Mouse (Mus musculus) midbrain, embryonic 12.5 days (tissue): ENCODE measurements around the gene Ubald2. TPM values are rescaled to one million over a fixed set of nuclear protein-coding genes. Genes with fewer than 3 reads are reported as not detected.
A peak's percentile ranks its signal among the peaks of the same experiment; 100 is the strongest.

Experiments
- ATAC-seq: fragments of 200-750 bp; cut with Nextera tagmentation; 2 replicates; pipeline ENCODE4 v1.8.0; 2017; ENCODE audit warnings: low read depth, moderate TSS enrichment, moderate library complexity; ENCODE audit not compliant: low FRiP score
- H3K27ac ChIP-seq: fragments of 300-500 bp; sonication (generic); replicated peaks from 2 replicates; pipeline ENCODE4 v1.5.1; 2016; ENCODE audit warnings: mild to moderate bottlenecking
- H3K27me3 ChIP-seq: fragments of 300-500 bp; sonication (generic); 2 replicates; pipeline ENCODE4 v1.6.1; 2016; ENCODE audit warnings: mild to moderate bottlenecking
- H3K36me3 ChIP-seq: fragments of 300-500 bp; sonication (generic); 2 replicates; pipeline ENCODE4 v1.6.1; 2016
- H3K4me1 ChIP-seq: fragments of 300-500 bp; sonication (generic); 2 replicates; pipeline ENCODE4 v1.6.1; 2016
- H3K4me2 ChIP-seq: fragments of 300-500 bp; sonication (generic); replicated peaks from 2 replicates; pipeline ENCODE4 v1.6.1; 2016; ENCODE audit warnings: mild to moderate bottlenecking, moderate library complexity
- H3K4me3 ChIP-seq: fragments of 300-500 bp; sonication (generic); 2 replicates; pipeline ENCODE4 v1.5.1; 2016; ENCODE audit warnings: mild to moderate bottlenecking
- H3K9ac ChIP-seq: fragments of 300-500 bp; sonication (generic); replicated peaks from 2 replicates; pipeline ENCODE4 v1.6.1; 2016; ENCODE audit warnings: mild to moderate bottlenecking, moderate library complexity
- H3K9me3 ChIP-seq: fragments of 300-500 bp; sonication (generic); 2 replicates; pipeline ENCODE4 v1.6.1; 2016; ENCODE audit warnings: mild to moderate bottlenecking
- WGBS: fragments of 180-500 bp; shearing (Covaris S2); methylation state at CpG from one replicate; pipeline ENCODE4 v1.1.7; 2016; 5-methylcytosine and 5-hydroxymethylcytosine counted together
- polyA plus RNA-seq: library from polyadenylated mRNA; unstranded; fragments of >200 nt; fragmentation: Nextera tagmentation; extraction: Ambion mirVana; gene quantifications from 2 replicates; pipeline ENCODE4 v1.2.1, GENCODE M21; 2016

The Ubald2 gene
- polyA plus RNA-seq, 1 experiment from 2014 or later = 52.5 TPM

- Histone ChIP-seq H3K9ac (no peak overlapping the region), H3K4me3 (no peak overlapping the region), H3K27ac (no peak overlapping the region), H3K4me1 (peaks cover 32% of the 10 kb centered on the region), H3K36me3 (peaks cover 32% of the 10 kb centered on the region), H3K27me3 (no peaks in the 10 kb centered on the region), H3K4me2 (no peak overlapping the region), H3K9me3 (no peaks in the 10 kb centered on the region)
- WGBS = 91% methylated on average over 11 of the region's 11 CpGs
- ATAC-seq = no peak
These were observed 3.6 kb downstream of the Ubald2 start for GRCm38 (mm10) chr11:116437541-116437940.

- Histone ChIP-seq H3K27ac (0 out of 2 replicates have a peak overlapping the region, but pooled peaks have one; percentile 30), H3K36me3 (peaks cover 32% of the 10 kb centered on the region), H3K4me3 (no peak overlapping the region), H3K4me1 (peaks cover 31% of the 10 kb centered on the region), H3K27me3 (no peaks in the 10 kb centered on the region), H3K4me2 (no peak overlapping the region), H3K9ac (no peak overlapping the region; the same call in 1 of the 2 replicates), H3K9me3 (no peaks in the 10 kb centered on the region)
- ATAC-seq = no peak
- 86% methylated on average over 19 of the region's 19 CpGs for WGBS
These were observed 5.7 kb downstream of the Ubald2 start for GRCm38 (mm10) chr11:116439269-116440240.

DNA sequence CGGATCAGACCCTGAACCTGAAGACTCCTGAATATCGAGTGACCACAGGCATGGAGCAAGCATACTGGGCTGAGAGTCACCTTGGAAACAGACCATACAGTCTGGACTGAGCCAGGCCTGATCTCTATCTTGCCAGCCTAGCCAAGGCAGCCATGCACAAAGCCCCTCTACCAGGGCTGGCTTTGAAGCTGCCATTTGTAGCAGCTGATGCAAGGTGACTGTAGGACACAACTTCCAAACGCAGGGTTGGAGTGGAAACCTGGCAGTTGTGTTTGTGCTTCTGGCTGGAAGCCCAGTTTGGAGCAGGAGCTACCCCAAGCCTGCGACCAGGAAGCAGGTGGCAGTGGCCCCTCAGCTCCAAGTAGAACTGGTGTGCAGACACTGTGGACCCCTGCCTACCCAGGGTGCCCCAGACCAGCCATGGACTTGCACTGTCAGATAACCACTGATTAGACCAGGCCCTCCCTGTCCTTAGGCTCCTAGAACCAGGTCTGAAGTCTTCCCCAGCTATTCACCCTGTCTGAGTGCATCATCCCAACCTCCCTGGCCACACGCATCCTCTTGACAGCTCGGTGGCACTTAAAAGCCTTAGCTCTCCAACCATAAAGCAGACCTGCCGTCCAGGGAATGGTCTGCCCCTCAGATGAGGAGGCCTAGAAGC, 6.6 kb downstream of the Ubald2 start:
- Histone ChIP-seq H3K9me3 (no peaks in the 10 kb centered on the region), H3K27ac (peak overlapping the region; percentile 30; the same call in 1 of the 2 replicates), H3K27me3 (no peaks in the 10 kb centered on the region), H3K9ac (no peak overlapping the region), H3K4me3 (no peak overlapping the region), H3K4me1 (peaks cover 24% of the 10 kb centered on the region), H3K36me3 (peaks cover 32% of the 10 kb centered on the region), H3K4me2 (no peak overlapping the region)
- ATAC-seq = no peak
- 86% methylated on average over 7 of the region's 7 CpGs for WGBS

DNA sequence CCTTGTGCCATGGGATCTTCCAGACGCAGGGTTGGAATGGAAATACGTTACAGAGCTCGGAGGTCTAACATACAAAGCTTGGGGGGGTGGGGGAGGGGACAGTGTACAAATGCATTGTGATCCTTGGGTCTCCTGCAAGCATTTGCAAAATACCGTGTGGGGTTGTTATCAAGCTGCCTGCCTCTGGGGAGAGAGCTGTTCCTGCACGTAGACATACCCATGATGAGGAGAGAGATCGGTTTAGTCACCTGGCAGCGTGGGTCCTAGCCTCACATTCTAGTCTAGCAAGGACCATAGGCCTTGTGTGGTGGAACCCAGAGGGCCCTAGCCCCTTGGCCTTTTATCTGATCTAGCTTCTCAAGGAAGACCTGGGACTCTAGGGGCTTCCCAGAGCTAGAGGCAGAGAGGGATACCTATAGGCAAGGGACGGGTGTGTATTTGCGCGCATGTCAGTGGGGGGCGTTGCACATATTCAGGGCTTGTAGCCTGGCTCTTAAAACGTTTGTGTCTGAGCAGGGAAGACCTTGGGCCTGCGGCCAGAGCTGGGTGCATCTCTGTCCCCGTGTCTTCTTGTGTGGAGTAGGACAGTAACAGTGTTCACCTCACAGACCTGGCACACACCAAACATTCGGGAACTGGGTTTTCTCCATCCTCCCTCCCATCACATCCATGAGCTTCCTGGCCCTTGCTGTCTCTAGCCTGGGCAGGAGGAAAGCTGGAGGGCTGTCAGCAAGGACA, 8.4 kb downstream of the Ubald2 start:
- no peak for ATAC-seq
- Histone ChIP-seq H3K36me3 (peaks cover 16% of the 10 kb centered on the region), H3K4me3 (no peak overlapping the region), H3K9ac (no peak overlapping the region), H3K4me1 (peaks cover 14% of the 10 kb centered on the region), H3K9me3 (no peaks in the 10 kb centered on the region), H3K4me2 (no peak overlapping the region), H3K27me3 (peaks cover 12% of the 10 kb centered on the region), H3K27ac (no peak overlapping the region)
- WGBS = 80% methylated on average over 15 of the region's 15 CpGs

- no peaks in the 10 kb centered on the region for H3K9me3 ChIP-seq
These were observed 8.9 kb downstream of the Ubald2 start for GRCm38 (mm10) chr11:116442867-116443177.

DNA sequence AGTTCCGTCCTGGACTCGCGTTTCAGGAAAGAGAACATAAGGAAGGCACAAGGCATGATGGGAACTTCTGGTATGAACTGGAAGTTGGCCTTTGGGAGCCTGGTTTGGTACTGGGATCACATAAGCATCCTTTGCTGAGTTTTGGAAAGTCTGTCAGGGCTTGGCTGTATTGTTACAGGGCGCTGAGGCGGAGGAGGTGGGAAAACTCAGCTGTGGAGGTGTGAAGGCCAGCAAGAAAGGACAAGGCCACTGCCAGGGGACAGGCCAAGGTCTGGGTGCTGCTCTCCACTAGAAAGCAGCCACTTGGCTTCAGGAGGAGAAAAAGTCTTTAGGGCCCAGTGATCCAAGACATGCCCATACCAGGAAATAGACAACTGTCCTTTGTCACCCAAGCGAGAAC, 9.4 kb downstream of the Ubald2 start:
- Histone ChIP-seq H3K27me3 (peaks cover 22% of the 10 kb centered on the region), H3K36me3 (peaks cover 10% of the 10 kb centered on the region), H3K4me3 (no peak overlapping the region), H3K9me3 (no peaks in the 10 kb centered on the region), H3K4me2 (no peak overlapping the region), H3K9ac (no peak overlapping the region), H3K27ac (0 out of 2 replicates have a peak overlapping the region, but pooled peaks have one; percentile 25), H3K4me1 (peaks cover 9% of the 10 kb centered on the region)
- no peak for ATAC-seq
- WGBS = 86% methylated on average over 6 of the region's 6 CpGs

More at GRCm38 (mm10) chr11:116442867-116443177, 8.9 kb downstream of the Ubald2 start:
- peaks cover 9% of the 10 kb centered on the region for H3K4me1 ChIP-seq
- peak overlapping the region; percentile 25; the same call in 1 of the 2 replicates for H3K27ac ChIP-seq
- WGBS = 81% methylated on average over 6 of the region's 6 CpGs
- H3K4me3 ChIP-seq = no peak overlapping the region
- ATAC-seq = no peak
- H3K4me2 ChIP-seq = no peak overlapping the region
- no peak overlapping the region for H3K9ac ChIP-seq
- peaks cover 17% of the 10 kb centered on the region for H3K27me3 ChIP-seq
- peaks cover 11% of the 10 kb centered on the region for H3K36me3 ChIP-seq

- H3K4me1 ChIP-seq = peaks cover 9% of the 10 kb centered on the region
- peaks cover 9% of the 10 kb centered on the region for H3K36me3 ChIP-seq
- no peak overlapping the region for H3K9ac ChIP-seq
- H3K27me3 ChIP-seq = peaks cover 27% of the 10 kb centered on the region
- H3K4me3 ChIP-seq = no peak overlapping the region
- no peak for ATAC-seq
- 89% methylated on average over 6 of the region's 6 CpGs for WGBS
- no peaks in the 10 kb centered on the region for H3K9me3 ChIP-seq
- H3K4me2 ChIP-seq = no peak overlapping the region
- no peak overlapping the region; the same call in 1 of the 2 replicates for H3K27ac ChIP-seq
These were observed 10.0 kb downstream of the Ubald2 start for GRCm38 (mm10) chr11:116443935-116444334.

- Histone ChIP-seq H3K36me3 (no peaks in the 10 kb centered on the region), H3K9ac (0 out of 2 replicates have a peak overlapping the region, but pooled peaks have one; percentile 4), H3K4me1 (peaks cover 9% of the 10 kb centered on the region), H3K27me3 (peaks cover 29% of the 10 kb centered on the region), H3K4me3 (no peak overlapping the region), H3K9me3 (no peaks in the 10 kb centered on the region), H3K4me2 (no peak overlapping the region), H3K27ac (no peak overlapping the region)
- WGBS = 32% methylated on average over 16 of the region's 16 CpGs
- peak; percentile 48; the same call in 1 of the 2 replicates for ATAC-seq
These were observed 11.9 kb downstream of the Ubald2 start for GRCm38 (mm10) chr11:116445596-116446307.

- no peak overlapping the region for H3K4me3 ChIP-seq
- no peaks in the 10 kb centered on the region for H3K9me3 ChIP-seq
- H3K4me2 ChIP-seq = no peak overlapping the region
- H3K4me1 ChIP-seq = peaks cover 9% of the 10 kb centered on the region
- peaks cover 29% of the 10 kb centered on the region for H3K27me3 ChIP-seq
- H3K9ac ChIP-seq = no peak overlapping the region
- WGBS = 13% methylated on average over 19 of the region's 19 CpGs
- no peak overlapping the region for H3K27ac ChIP-seq
- no peak for ATAC-seq
- H3K36me3 ChIP-seq = no peaks in the 10 kb centered on the region
These were observed 12.5 kb downstream of the Ubald2 start for GRCm38 (mm10) chr11:116446308-116446887.

DNA sequence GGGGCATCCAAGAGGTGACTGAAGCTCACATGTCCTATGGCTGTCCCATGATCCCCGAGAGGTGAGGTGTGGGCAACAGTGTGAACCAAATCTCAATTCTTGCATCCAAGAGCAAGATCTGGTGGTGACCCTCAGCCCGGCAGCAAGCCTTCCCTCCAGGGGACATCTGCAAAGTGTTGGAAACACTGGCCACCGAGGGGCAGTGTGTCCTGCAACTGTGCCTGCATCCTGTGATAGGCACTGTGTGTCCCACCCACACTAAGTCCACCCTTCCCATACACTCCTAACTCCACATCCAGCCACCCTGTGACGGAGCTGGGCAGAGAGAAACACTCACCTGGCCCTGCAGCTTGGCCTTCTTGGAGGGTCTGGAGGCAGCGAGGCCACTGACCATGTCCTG, 13.9 kb downstream of the Ubald2 start:
- Histone ChIP-seq H3K36me3 (no peaks in the 10 kb centered on the region), H3K9me3 (no peaks in the 10 kb centered on the region), H3K9ac (no peak overlapping the region), H3K4me2 (no peak overlapping the region), H3K27ac (no peak overlapping the region), H3K4me3 (no peak overlapping the region), H3K27me3 (peaks cover 29% of the 10 kb centered on the region), H3K4me1 (peaks cover 6% of the 10 kb centered on the region)
- 72% methylated on average over 5 of the region's 5 CpGs for WGBS
- ATAC-seq = no peak

GRCm38 (mm10) chr11:116449341-116449740, 15.4 kb downstream of the Ubald2 start:
- Histone ChIP-seq H3K27ac (no peak overlapping the region), H3K4me2 (no peak overlapping the region), H3K9me3 (no peaks in the 10 kb centered on the region), H3K36me3 (no peaks in the 10 kb centered on the region), H3K9ac (no peak overlapping the region), H3K27me3 (peaks cover 29% of the 10 kb centered on the region), H3K4me3 (no peak overlapping the region), H3K4me1 (peaks cover 6% of the 10 kb centered on the region)
- ATAC-seq = no peak
- 95% methylated on average over 3 of the region's 3 CpGs for WGBS
